8 mouse cellular contexts compared by ENCODE assay signal in the genomic region with DNA sequence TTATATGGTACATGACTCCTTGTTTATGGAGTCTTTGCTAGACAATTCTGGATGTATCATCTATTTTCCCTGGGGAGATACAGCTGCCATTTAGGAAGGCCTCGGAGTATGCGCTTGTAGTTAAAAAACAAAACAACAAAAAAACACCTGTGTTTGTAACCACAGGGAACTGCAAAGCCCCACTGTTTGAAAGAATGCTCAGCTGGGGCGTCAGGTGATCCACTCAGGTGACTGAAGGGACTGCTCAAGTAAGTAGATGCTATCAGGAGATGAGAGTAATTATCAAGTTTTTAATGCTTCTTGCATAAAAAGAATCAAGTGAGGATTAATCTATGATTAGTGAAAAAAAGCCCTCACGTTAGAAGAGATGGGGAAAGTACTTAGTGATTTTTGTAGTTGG. TPM values are rescaled to one million over a fixed set of nuclear protein-coding genes. Genes with fewer than 3 reads are reported as not detected.
A peak's percentile ranks its signal among the peaks of the same experiment; 100 is the strongest.
DNase-seq lines count a peak whose midpoint lies in the region; ATAC-seq and TF ChIP-seq lines count a peak whose summit lies in the region.

No protein-coding gene starts in this region.

- TF ChIP-seq CTCF in liver, embryonic 14.5 days (IDR thresholded peaks at IDR 0.05; ENCODE audit: low read depth), result no peak

- 63% methylated on average over 4 of the region's 4 CpGs for WGBS in kidney, embryonic 15.5 days
- 68% methylated on average over 4 of the region's 4 CpGs for WGBS in forebrain, embryonic 13.5 days
- 73% methylated on average over 4 of the region's 4 CpGs for WGBS in liver, embryonic 14.5 days (ENCODE audit: insufficient replicate concordance)

- no peak overlapping the region for H3K27ac ChIP-seq in kidney, embryonic 15.5 days
- H3K27ac ChIP-seq in ES-E14 (ENCODE audit: insufficient read depth, low read depth, low read length, poor library complexity, severe bottlenecking), result peak overlapping the region; percentile 94; the same call in 1 of the 2 replicates
- no peak overlapping the region for H3K27ac ChIP-seq in forebrain, embryonic 13.5 days
- no peak overlapping the region for H3K27ac ChIP-seq in liver, embryonic 14.5 days

- no peak for TF ChIP-seq EP300 in liver, embryonic 14.5 days (IDR thresholded peaks at IDR 0.05; ENCODE audit: low read depth)

- peak overlapping the region; percentile 72; the same call in 1 of the 2 replicates for H3K4me2 ChIP-seq in kidney, embryonic 15.5 days
- peak overlapping the region; percentile 82 for H3K4me2 ChIP-seq in forebrain, embryonic 13.5 days
- peak overlapping the region; percentile 95 for H3K4me2 ChIP-seq in liver, embryonic 14.5 days (ENCODE audit: low read depth)

- in situ Hi-C loops in ES-E14 (cut with MboI; ENCODE audit: low sequenced_read_pairs in 2 of 2, unreplicated experiment in 2 of 2), result no loop called here

- no peak for DNase-seq in kidney, postnatal 25 days
- no peak for DNase-seq in ES-E14 (ENCODE audit: low read depth, low spot score)
- no peak for DNase-seq in liver, embryonic 14.5 days (ENCODE audit: low read depth in 3 of 3, low spot score in 3 of 3)
- DNase-seq in left cerebral cortex, adult 8-10 months (ENCODE audit: low spot score in 2 of 2), result no peak
- no peak for DNase-seq in cerebellum, postnatal 36 days
- DNase-seq in adrenal gland, adult 8-10 months, result no peak

- no peaks in the 10 kb centered on the region for H3K36me3 ChIP-seq in kidney, embryonic 15.5 days
- peaks cover 2% of the 10 kb centered on the region; the same call in 1 of the 2 replicates for H3K36me3 ChIP-seq in ES-E14 (ENCODE audit: control insufficient read depth, insufficient read depth, low read length, poor library complexity, severe bottlenecking)
- no peaks in the 10 kb centered on the region for H3K36me3 ChIP-seq in forebrain, embryonic 13.5 days (ENCODE audit: poor library complexity, severe bottlenecking)
- H3K36me3 ChIP-seq in liver, embryonic 14.5 days (replicated peaks; ENCODE audit: control insufficient read depth, insufficient read depth, low read depth), result no peaks in the 10 kb centered on the region

- no peak overlapping the region for H3K9ac ChIP-seq in kidney, embryonic 15.5 days
- no peak overlapping the region; the same call in 1 of the 2 replicates for H3K9ac ChIP-seq in ES-E14 (ENCODE audit: insufficient read depth, low read depth, low read length, poor library complexity, severe bottlenecking)
- H3K9ac ChIP-seq in forebrain, embryonic 13.5 days, result no peak overlapping the region
- peak overlapping the region; percentile 57 for H3K9ac ChIP-seq in liver, embryonic 14.5 days (replicated peaks)

- H3K9me3 ChIP-seq in kidney, embryonic 15.5 days (replicated peaks), result no peaks in the 10 kb centered on the region
- no peaks in the 10 kb centered on the region for H3K9me3 ChIP-seq in ES-E14 (ENCODE audit: control insufficient read depth, insufficient read depth, low read depth, low read length)
- H3K9me3 ChIP-seq in forebrain, embryonic 13.5 days (replicated peaks), result no peaks in the 10 kb centered on the region
- no peaks in the 10 kb centered on the region for H3K9me3 ChIP-seq in liver, embryonic 14.5 days (ENCODE audit: control insufficient read depth, low read length)

- peak overlapping the region; percentile 72 for H3K4me3 ChIP-seq in kidney, embryonic 15.5 days (replicated peaks)
- peak overlapping the region; percentile 7 to 64; a peak in 3 of 4 replicates for H3K4me3 ChIP-seq in ES-E14 (ENCODE audit: insufficient read depth in 1 of 2, low read depth in 1 of 2, low read length in 2 of 2, poor library complexity in 1 of 2, severe bottlenecking in 1 of 2)
- no peak overlapping the region for H3K4me3 ChIP-seq in forebrain, embryonic 13.5 days
- peak overlapping the region; percentile 66 to 93; a peak in 3 of 4 replicates for H3K4me3 ChIP-seq in liver, embryonic 14.5 days (ENCODE audit: insufficient read depth in 1 of 2, low read depth in 2 of 2, low read length in 2 of 2)

- ATAC-seq in kidney, embryonic 15.5 days (replicated peaks; ENCODE audit: low FRiP score), result no peak
- no peak for ATAC-seq in forebrain, embryonic 13.5 days
- no peak for ATAC-seq in liver, embryonic 14.5 days (ENCODE audit: insufficient read depth)

- H3K27me3 ChIP-seq in kidney, embryonic 15.5 days, result no peaks in the 10 kb centered on the region
- H3K27me3 ChIP-seq in forebrain, embryonic 13.5 days, result peaks cover 8% of the 10 kb centered on the region; the same call in 1 of the 2 replicates
- H3K27me3 ChIP-seq in liver, embryonic 14.5 days (ENCODE audit: control insufficient read depth, insufficient read depth, low read length), result no peaks in the 10 kb centered on the region

- H3K4me1 ChIP-seq in kidney, embryonic 15.5 days, result peaks cover 23% of the 10 kb centered on the region
- peaks cover 0 to 22% of the 10 kb centered on the region in 2 experiments; a peak in 2 of 4 replicates for H3K4me1 ChIP-seq in ES-E14 (ENCODE audit: control insufficient read depth in 2 of 2, insufficient read depth in 2 of 2, low read length in 2 of 2, poor library complexity in 1 of 2)
- H3K4me1 ChIP-seq in forebrain, embryonic 13.5 days, result peaks cover 23% of the 10 kb centered on the region
- H3K4me1 ChIP-seq in liver, embryonic 14.5 days (replicated peaks; ENCODE audit: control insufficient read depth in 2 of 2, insufficient read depth in 2 of 2, low read length in 1 of 2), result peaks cover 16 to 18% of the 10 kb centered on the region in 2 experiments

TF ChIP-seq in ES-E14, 5 proteins besides CTCF, POLR2A, EP300 and RAD21:
- TF ChIP-seq CHD2 (IDR thresholded peaks at IDR 0.05; ENCODE audit: low read depth, low read length) (no peak), MAFK (IDR thresholded peaks at IDR 0.05; ENCODE audit: insufficient read depth, low read depth, low read length) (no peak), HCFC1 (IDR thresholded peaks at IDR 0.05; ENCODE audit: borderline replicate concordance, insufficient read depth, low read length) (no peak), ZC3H11A (IDR thresholded peaks at IDR 0.05; ENCODE audit: borderline replicate concordance, low read depth, low read length) (no peak)

RNA-seq across cellular contexts. Expression of gene Eif2s2, which starts 0.8 kb away (rescaled TPM):
- 93.7 and 97.8 TPM in 2 replicates for polyA plus RNA-seq in kidney, embryonic 15.5 days (2015; fragmentation: Nextera tagmentation; extraction: Ambion mirVana)
- 140 and 229 TPM in 2 replicates for total RNA-seq in ES-E14 (2012; rRNA removed)
- polyA plus RNA-seq in forebrain, embryonic 13.5 days (2015; fragmentation: Nextera tagmentation; extraction: Ambion mirVana), result 88.1 and 97.0 TPM in 2 replicates
- polyA plus RNA-seq in liver, embryonic 14.5 days (2012; rRNA removed), result 20.6 and 46.0 TPM in 2 replicates
- 86.9 and 88.0 TPM in 2 replicates for polyA plus RNA-seq in liver, embryonic 14.5 days (2014; fragmentation: Nextera tagmentation; extraction: Ambion mirVana)
- total RNA-seq in left cerebral cortex, adult 8-10 months (2022), result 10 to 100 TPM; 47.1 to 49.1 (median 48.8) TPM
- total RNA-seq in adrenal gland, adult 8-10 months (2022), result 100 to 1,000 TPM in 2 of 4 experiments, 10 to 100 TPM in 2; 89.8 to 123 (median 98.0) TPM
